ENCODE assay signal across 7 mouse cellular contexts in genomic region chr19:10949112-10949511, GRCm38 (mm10). TPM values are rescaled to one million over a fixed set of nuclear protein-coding genes. Genes with fewer than 3 reads are reported as not detected.
A peak's percentile ranks its signal among the peaks of the same experiment; 100 is the strongest.
DNase-seq lines count a peak whose midpoint lies in the region; ATAC-seq lines count a peak whose summit lies in the region.

TSS of gene Ccdc86 (minus strand) at chr19:10949266.

- peak; percentile 95 for DNase-seq in adrenal gland, adult 2 months
- DNase-seq in embryo, embryonic 11.5 days (ENCODE audit: low read depth, low spot score) = peak; percentile 99
- peak; percentile 91 to 93 for DNase-seq in gastrocnemius, postnatal 36 days
- DNase-seq in left cerebral cortex, postnatal 25 days (ENCODE audit: low spot score in 2 of 2) = peak; percentile 97 to 98
- DNase-seq in midbrain, embryonic 10.5 days (ENCODE audit: low spot score) = peak; percentile 99
- DNase-seq in right cerebral cortex, postnatal 4 days = peak; percentile 95

- H3K4me2 ChIP-seq in intestine, embryonic 15.5 days (replicated peaks) = peak within 1 kb of the TSS; percentile 83

- H3K4me1 ChIP-seq in intestine, embryonic 15.5 days (replicated peaks) = peaks cover 25% of the 10 kb centered on the region
- H3K4me1 ChIP-seq in midbrain, embryonic 10.5 days = peaks cover 52% of the 10 kb centered on the region

- peak within 1 kb of the TSS; percentile 56 for H3K4me3 ChIP-seq in intestine, embryonic 15.5 days (replicated peaks)
- H3K4me3 ChIP-seq in midbrain, embryonic 10.5 days = peak within 1 kb of the TSS; percentile 82

- peak within 1 kb of the TSS; percentile 48; the same call in 1 of the 2 replicates for H3K27ac ChIP-seq in intestine, embryonic 15.5 days
- H3K27ac ChIP-seq in midbrain, embryonic 10.5 days (replicated peaks) = peak within 1 kb of the TSS; percentile 80

- intact Hi-C loops in gastrocnemius, postnatal 36 days (cut with DNase I) = loop anchor here (5.0 kb wide), 1 partner anchor 37 kb away; no protein-coding TSS in a partner anchor
- intact Hi-C loops in left cerebral cortex, postnatal 25 days (cut with DNase I) = no loop called here

- H3K9ac ChIP-seq in intestine, embryonic 15.5 days = peak within 1 kb of the TSS; percentile 83

- no peaks in the 10 kb centered on the region for H3K27me3 ChIP-seq in intestine, embryonic 15.5 days (replicated peaks)
- no peaks in the 10 kb centered on the region for H3K27me3 ChIP-seq in midbrain, embryonic 10.5 days (ENCODE audit: low read depth, poor library complexity, severe bottlenecking)

- ATAC-seq in intestine, embryonic 15.5 days = peak; percentile 96

- H3K36me3 ChIP-seq in intestine, embryonic 15.5 days = peaks cover 12% of the 10 kb centered on the region
- H3K36me3 ChIP-seq in midbrain, embryonic 10.5 days = peaks cover 31% of the 10 kb centered on the region

- H3K9me3 ChIP-seq in intestine, embryonic 15.5 days = no peaks in the 10 kb centered on the region
- no peaks in the 10 kb centered on the region for H3K9me3 ChIP-seq in midbrain, embryonic 10.5 days (replicated peaks)

- 0% methylated on average over 30 of the region's 30 CpGs for WGBS in intestine, embryonic 15.5 days
- under 1% methylated on average over 30 of the region's 30 CpGs for WGBS in midbrain, embryonic 10.5 days

RNA-seq across cellular contexts. Expression of gene Ccdc86, which starts in this region (rescaled TPM):
- total RNA-seq in adrenal gland, adult 2 months (2021) = 10 to 100 TPM; 12.8 to 21.4 TPM
- polyA plus RNA-seq in adrenal gland, adult 2 months (2012; rRNA removed) = 14.2 and 17.1 TPM in 2 replicates
- total RNA-seq in gastrocnemius, postnatal 36 days (2021) = 10 to 100 TPM; 14.7 to 15.2 TPM
- 29.0 and 29.5 TPM in 2 replicates for polyA plus RNA-seq in intestine, embryonic 15.5 days (2015; fragmentation: Nextera tagmentation; extraction: Ambion mirVana)
- 1 to 10 TPM; 7.0 to 8.7 TPM for total RNA-seq in left cerebral cortex, postnatal 25 days (2021)
- 31.1 and 39.2 TPM in 2 replicates for polyA plus RNA-seq in midbrain, embryonic 10.5 days (2016; fragmentation: Nextera tagmentation; extraction: Ambion mirVana)

Comparison
In these comparisons a context has a peak if more than half of its experiments do, and no peak if none do; other contexts are left out.
1. Peak in every context shown above with its lines: DNase-seq, ATAC-seq, H3K4me3 ChIP-seq and H3K27ac ChIP-seq.